Mouse (Mus musculus) thymus, adult 18-20 months (tissue): ENCODE measurements around the gene Birc6.

Experiments
- DNase-seq, 2 experiments: peaks; one replicate each; pipeline ENCODE4 v3.0.0; 2022; ENCODE audit warnings: mixed read lengths in 2 of 2

Gene Birc6

DNA sequence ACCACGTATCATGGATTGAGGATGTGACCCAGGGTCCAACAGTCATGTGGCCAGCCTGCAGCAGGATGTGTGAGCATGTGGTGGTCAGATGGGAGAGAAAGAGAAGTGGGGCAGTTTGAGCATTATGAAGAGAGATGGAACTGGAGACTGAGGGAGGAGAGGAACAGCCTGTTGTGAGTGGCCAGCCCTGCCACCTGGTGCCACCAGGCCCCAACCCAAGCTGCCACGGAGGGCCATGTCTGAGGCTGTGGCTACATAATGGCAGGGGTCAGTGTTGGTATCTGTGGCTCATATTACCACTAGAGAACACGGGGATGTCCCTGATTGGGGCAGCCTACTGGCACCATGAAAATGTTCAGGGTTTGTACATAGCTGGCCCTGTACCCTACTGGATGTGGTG, 187.0 kb downstream of the Birc6 start:
- no peak for DNase-seq

DNA sequence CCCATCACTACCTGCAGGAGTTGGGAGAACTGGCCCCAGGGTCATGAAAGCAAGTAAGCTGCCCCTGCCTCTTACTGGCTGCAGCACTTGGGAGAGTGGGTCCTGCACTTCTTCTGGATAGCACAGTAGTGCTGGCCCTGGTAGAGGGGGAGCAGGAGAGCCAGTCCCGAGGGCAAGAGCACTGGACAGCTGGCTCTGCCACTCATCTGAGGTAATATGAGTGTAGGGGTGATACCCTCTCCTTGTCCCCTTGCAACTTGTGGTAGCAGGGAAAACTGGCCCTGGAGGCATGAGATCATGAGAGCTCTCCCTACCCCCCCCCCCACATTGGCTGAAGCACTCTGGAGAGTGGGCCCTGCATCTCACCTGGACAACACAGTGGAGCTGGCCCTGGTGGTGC, 187.6 kb downstream of the Birc6 start:
- no peak for DNase-seq

DNA sequence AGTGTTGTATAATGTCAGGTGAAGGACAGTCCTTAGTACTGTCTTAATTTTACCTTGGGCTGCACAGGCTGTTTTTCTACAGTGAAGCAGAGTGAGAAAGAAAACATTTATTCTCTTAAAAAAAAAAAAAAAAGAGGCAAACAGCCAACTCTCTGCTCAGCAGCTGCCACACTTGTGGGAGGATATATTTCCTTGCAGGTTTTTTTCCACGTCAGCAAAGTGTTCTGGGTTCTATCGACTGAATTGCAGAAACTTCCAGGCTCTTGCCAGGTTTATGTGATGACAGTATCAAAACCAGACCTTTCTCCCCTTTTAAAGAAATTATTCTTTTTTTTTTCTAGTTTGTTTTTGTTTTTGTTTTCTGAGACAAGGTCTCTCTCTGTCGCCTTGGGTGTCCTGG, 188.5 kb downstream of the Birc6 start:
- DNase-seq: no peak

DNA sequence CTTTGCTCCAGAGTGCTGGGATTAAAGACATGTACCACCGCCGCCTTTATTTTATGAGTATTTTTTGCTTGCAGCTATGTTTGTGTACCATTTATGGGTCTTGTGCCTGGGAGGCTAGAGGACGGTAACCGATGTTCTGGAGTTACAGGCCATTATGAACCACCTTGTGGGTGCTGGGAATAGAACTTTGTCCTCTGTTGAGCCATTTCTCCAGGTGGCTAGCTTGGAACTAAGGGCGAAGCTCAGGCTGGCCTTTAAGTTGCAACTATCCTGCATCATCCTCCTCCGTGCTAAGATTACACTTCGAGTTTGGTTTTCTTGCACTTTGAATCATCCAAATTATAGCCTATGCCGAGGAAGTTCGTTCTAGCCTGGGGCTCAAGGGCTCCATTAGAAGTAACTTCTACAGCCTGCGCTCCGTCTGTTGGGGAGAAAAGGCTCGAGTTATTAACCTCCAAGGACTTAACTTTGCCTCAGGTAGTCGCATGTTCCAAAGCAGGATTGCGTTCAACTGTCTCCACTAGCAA, 189.1 kb downstream of the Birc6 start:
- DNase-seq: no peak

GRCm38 (mm10) chr17:74717618-74718151, 189.6 kb downstream of the Birc6 start, which contains the start of gene Ttc27:
Gene Ttc27 (plus strand): TSS chr17:74717732.
- peak; percentile 88 to 93 for DNase-seq

DNA sequence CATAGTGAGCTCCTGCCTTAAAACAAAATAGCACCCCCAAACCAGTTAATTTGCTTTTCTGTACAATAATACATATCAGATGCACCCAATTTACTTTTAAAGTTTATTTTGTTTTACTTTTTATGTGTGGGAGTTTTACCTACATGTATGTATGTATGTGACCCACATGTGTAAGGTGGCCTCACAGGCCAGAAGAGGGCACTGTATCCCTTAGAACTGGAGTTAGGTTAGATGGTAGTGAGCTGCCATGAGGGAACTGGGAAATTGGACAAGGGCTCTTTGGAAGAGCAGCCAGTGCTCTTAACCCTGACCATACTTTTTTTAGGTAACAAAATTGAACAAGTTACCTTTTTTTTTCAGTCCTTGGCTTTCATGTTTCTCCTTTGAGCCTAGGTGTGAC, 204.8 kb downstream of the Birc6 start:
- DNase-seq: no peak

DNA sequence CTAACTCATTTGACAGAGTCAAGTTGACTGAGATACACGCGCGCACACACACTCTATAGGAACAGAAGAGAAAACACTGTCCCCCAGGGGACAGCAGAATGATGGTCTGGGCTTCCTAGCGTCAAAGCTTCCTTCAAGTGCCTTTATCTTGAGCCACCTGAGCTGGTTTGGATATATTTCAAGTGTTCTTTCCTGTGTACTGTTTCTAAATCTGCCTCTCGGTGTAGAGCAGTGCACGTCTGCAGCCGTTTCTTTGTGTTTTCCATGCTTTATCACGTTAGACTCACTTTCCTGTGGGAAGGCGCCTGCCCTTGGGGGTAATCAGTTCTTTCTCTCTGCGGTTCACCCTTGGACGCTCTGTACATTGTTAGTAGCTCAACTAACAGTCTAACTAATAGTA, 207.3 kb downstream of the Birc6 start:
- DNase-seq: no peak

DNA sequence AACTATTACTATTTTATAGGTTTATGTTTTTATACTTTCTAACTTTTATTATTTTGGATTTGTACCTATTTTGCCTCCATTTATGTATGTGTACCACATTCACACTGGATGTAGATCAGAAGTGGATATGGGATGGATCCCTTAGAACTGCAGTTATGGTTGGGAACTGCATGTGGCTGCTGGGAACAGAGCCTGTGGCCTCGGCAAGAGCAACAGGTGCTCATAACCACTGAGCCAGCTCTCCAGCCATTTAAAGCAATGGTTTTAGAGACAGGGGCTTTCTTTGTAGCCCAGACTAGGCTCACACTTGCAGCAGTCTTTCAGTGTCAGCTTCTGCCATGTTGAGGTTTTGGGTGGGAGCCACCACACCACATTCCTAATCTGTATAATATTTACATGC, 221.6 kb downstream of the Birc6 start:
- no peak for DNase-seq

DNA sequence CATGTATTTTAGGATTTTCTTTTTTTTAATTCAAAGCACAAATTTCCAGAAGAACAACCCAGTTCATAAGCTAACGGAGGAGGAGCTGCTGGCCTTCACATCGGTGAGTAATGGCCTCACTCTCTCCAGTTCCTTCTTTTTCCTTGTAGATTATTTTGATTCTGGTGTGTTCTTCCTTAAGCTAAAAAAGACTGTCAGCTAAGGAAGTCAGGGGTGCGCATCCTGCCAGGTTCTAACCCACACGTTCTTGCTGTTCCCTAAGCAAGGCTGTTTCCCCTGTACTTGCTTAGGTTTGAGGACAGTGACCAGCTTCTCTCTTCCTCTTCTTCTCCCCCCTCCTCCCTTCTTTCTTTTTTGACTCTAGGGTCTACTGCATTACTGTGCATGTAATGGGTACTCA, 222.9 kb downstream of the Birc6 start:
- DNase-seq: no peak
